Mouse (Mus musculus) cerebellum, adult 2 months (tissue): ENCODE data around the gene Acot13.

Source experiments
- CTCF ChIP-seq: fragments of 200-500 bp; IDR thresholded peaks from 2 replicates; pipeline ENCODE4 v1.5.1; 2011; ENCODE audit warnings: low read depth, mild to moderate bottlenecking, control low read depth, low read length, moderate library complexity, borderline replicate concordance; ENCODE audit not compliant: insufficient read depth
- POLR2A ChIP-seq: fragments of 200-500 bp; IDR thresholded peaks from 2 replicates; pipeline ENCODE4 v1.6.1; 2011; ENCODE audit warnings: low read length, control low read depth, borderline replicate concordance; ENCODE audit not compliant: insufficient read depth

GRCm38 (mm10) chr13:24822663-24823343, 8.5 kb downstream of the Acot13 start:
- TF ChIP-seq CTCF (no peak), POLR2A (no peak)
